Mouse (Mus musculus) lung, postnatal 14 days (tissue): ENCODE measurements around the gene BC034090.

Experiments
- DNase-seq: peaks from one replicate; pipeline ENCODE4 v3.0.0; 2021

The BC034090 gene

GRCm38 (mm10) chr1:155215066-155215764, 29.0 kb downstream of the BC034090 start:
- no peak for DNase-seq

- no peak for DNase-seq
Measured at GRCm38 (mm10) chr1:155213912-155214311, 30.3 kb downstream of the BC034090 start.

- no peak for DNase-seq
Measured at GRCm38 (mm10) chr1:155212936-155213774, 31.1 kb downstream of the BC034090 start.

- peak; percentile 47 for DNase-seq
Measured at GRCm38 (mm10) chr1:155212493-155212892, 31.8 kb downstream of the BC034090 start.

GRCm38 (mm10) chr1:155212081-155212480, 32.2 kb downstream of the BC034090 start:
- DNase-seq = no peak

- DNase-seq = no peak
Measured at GRCm38 (mm10) chr1:155211017-155211416, 33.2 kb downstream of the BC034090 start.

- DNase-seq = no peak
Measured at GRCm38 (mm10) chr1:155210011-155210763, 34.1 kb downstream of the BC034090 start.

- no peak for DNase-seq
Measured at GRCm38 (mm10) chr1:155207859-155208258, 36.4 kb downstream of the BC034090 start.

GRCm38 (mm10) chr1:155205822-155206660, 38.2 kb downstream of the BC034090 start:
- DNase-seq = no peak

GRCm38 (mm10) chr1:155205311-155205710, 38.9 kb downstream of the BC034090 start:
- no peak for DNase-seq

- no peak for DNase-seq
Measured at GRCm38 (mm10) chr1:155204560-155205162, 39.6 kb downstream of the BC034090 start.

GRCm38 (mm10) chr1:155203954-155204353, 40.3 kb downstream of the BC034090 start:
- no peak for DNase-seq

GRCm38 (mm10) chr1:155203101-155203500, 41.1 kb downstream of the BC034090 start:
- no peak for DNase-seq

- no peak for DNase-seq
Measured at GRCm38 (mm10) chr1:155202472-155202871, 41.8 kb downstream of the BC034090 start.

GRCm38 (mm10) chr1:155201914-155202313, 42.3 kb downstream of the BC034090 start:
- DNase-seq = no peak

GRCm38 (mm10) chr1:155201373-155201879, 42.8 kb downstream of the BC034090 start:
- no peak for DNase-seq

- no peak for DNase-seq
Measured at GRCm38 (mm10) chr1:155200967-155201366, 43.3 kb downstream of the BC034090 start.

GRCm38 (mm10) chr1:155199522-155199921, 44.7 kb downstream of the BC034090 start:
- DNase-seq = no peak

GRCm38 (mm10) chr1:155196691-155197090, 47.6 kb downstream of the BC034090 start:
- DNase-seq = peak; percentile 57

GRCm38 (mm10) chr1:155192805-155193368, 51.4 kb downstream of the BC034090 start:
- no peak for DNase-seq

- peak; percentile 39 for DNase-seq
Measured at GRCm38 (mm10) chr1:155191671-155192070, 52.6 kb downstream of the BC034090 start.
